Mouse (Mus musculus) spleen, postnatal 4 days (tissue): Measurements from ENCODE around the gene 1700025G04Rik.
"Not testable (repeated sequence)": the region's sequence is repeated elsewhere in the genome, so short reads cannot be mapped to it uniquely, and the experiment has no call there.

Experiments used
- DNase-seq, 2 experiments: peaks; one replicate each; pipeline ENCODE4 v3.0.0; 2022; ENCODE audit warnings: low spot score in 2 of 2

1700025G04Rik gene

DNA sequence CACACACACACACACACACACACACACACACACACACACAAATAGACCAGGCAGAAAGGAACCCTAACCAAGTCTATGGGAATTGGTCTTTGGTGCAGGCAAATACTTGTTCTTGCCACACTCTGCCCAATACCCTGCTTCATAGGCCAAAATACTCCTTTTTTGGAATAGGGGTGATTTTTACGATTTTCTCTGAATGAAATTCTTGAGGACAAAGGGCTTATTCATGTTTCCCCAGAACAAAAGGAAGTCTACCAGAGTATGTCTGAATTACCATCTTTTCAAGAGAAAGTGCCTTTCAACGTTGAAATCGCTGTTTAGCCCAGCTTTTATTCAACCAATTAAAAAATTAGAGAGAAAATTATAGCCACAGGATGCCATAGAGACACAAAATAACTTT is 237.9 kb downstream of the 1700025G04Rik start:
- no peak for DNase-seq

DNA sequence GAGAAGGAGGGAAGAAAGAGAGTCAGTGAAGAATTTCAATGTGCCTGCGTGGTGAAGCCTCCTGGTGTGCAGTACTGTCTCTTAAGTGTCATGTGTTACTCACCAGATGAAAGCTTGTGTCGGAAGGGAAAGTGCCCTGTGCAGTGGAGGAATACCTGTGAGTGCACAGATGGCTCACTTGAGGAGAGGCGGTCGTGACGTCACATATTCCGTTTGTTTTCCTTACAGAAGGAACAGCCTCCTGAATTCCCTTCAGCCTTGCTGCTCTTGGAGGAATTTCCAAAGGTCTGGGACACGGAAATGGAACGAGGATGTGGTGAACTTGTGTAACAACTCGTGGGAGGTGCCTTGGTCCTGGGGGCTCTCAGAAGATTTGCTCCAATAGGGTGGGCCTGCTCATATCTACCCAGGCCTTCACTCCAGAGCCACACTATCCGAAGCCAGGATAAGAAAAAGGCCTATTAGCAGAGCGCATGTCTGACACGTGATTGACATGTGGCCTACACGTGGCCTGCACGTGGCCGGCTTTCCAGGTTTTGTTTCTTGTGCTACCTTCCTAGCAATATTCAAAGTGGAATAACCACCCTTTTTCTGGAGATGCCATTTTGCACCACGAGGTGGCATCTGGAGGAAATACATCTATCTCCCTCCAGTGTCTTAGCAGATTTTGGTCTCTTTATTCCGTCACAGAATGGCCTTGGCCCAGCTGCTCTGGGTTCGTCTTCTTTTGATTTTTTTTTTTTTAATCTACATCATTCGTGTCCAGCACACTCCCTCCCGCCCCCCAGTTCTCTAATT is 238.7 kb downstream of the 1700025G04Rik start:
- DNase-seq, result no peak

DNA sequence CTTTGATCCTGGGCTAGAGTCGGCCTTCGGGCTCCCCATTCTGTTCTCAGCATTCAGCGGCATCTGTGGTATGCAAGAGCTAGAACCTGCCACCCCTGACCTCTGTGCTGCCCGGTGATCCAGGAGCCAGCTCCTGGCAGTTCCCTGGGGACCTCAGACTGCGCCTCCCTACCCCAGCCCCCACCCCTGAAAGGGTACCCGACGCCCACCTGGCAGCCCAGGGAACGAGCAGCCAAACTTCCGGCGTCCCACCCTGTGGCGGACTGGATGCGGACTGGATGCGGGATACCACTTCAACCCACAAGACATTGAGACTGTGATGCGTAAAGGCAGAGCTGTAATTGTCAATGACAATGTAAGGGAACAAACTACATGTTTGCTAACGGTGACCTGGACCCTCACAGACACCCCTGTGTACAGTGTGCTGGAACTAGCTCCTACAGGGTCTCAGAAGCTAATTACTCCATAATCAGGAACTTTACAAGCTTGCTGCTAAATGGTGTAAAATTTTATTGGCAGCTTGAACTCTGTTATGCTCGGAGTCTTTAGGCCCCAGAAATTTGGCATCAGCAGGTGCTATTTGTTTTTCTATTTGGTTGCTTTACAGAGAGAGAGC is 239.8 kb downstream of the 1700025G04Rik start:
- no peak for DNase-seq

- no peak for DNase-seq
Measured at GRCm38 (mm10) chr1:151848286-151848685, 241.6 kb downstream of the 1700025G04Rik start.

GRCm38 (mm10) chr1:151845926-151846782 is 243.8 kb downstream of the 1700025G04Rik start:
- DNase-seq, result no peak

DNA sequence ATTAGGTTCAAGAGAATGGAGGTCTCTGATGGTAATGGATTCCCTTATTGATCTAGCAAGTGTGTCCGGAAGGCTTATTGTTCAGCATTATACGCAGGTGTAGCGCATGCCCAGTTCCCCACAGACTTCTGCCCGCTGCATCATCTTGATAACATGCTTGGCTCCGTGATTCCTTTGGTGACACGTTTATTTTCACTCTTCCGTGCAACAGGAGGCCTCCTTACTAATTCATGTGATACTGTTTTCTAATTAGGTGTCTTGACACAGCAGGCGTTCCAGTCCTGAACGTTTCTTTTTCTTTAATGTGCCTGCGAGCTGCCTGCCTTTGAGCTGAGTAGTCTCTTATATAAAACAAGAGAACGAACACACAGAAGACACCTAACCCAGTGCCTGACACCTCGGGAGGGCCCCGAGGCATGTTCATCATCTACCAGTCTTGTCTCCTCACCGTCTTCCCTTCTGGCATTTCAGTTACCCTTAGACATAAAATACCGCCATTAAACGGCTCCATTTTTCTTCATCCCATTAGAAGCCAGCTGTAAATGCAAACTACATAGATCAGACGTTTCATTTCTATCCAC is 244.6 kb downstream of the 1700025G04Rik start:
- DNase-seq, result no peak

- not testable (repeated sequence) for DNase-seq
Measured at GRCm38 (mm10) chr1:151840345-151840744, 249.6 kb downstream of the 1700025G04Rik start.

DNA sequence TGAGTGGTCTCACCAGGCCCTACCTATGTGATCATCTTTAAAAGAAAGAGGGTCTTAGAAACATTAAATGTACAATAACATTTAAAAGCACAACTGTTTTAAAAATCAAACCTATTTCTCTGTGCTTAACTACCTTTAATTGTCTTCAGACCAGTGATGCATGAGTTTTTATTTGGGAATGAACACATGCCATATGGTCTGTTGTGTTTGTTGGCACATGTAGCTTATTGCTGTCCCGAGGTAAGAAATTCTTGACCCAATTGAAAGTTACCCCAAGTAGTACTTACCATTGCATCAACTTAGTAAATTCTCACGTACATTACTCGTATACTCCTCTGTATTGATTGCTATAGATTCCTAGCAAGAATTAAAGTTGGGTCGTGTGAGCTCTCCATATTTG is 254.7 kb downstream of the 1700025G04Rik start:
- DNase-seq, result no peak

DNA sequence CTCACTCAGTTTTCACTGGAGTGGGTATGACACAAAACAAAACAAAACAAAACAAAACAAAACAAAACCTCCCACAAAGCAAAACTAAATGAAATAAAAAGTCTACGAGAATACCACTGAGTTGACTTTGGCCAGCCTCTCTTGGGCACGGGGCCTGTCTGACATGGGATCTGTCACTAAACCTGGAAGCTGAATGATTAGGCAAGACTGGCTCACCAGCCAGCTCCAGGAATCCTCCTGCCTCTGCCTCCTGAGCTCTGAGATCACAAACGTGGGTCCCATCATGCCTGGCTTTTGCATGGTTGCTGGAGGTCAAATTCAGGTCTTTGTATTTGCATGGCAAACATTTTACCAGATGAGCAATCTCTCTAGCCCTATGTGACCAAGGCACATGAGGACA is 258.1 kb downstream of the 1700025G04Rik start:
- no peak for DNase-seq

- DNase-seq, result no peak
Measured at GRCm38 (mm10) chr1:151825065-151825464, 264.9 kb downstream of the 1700025G04Rik start.

- peak; percentile 42 to 76 for DNase-seq
Measured at GRCm38 (mm10) chr1:151820457-151820856, 269.5 kb downstream of the 1700025G04Rik start.

GRCm38 (mm10) chr1:151819190-151819589 is 270.7 kb downstream of the 1700025G04Rik start:
- DNase-seq, result no peak

DNA sequence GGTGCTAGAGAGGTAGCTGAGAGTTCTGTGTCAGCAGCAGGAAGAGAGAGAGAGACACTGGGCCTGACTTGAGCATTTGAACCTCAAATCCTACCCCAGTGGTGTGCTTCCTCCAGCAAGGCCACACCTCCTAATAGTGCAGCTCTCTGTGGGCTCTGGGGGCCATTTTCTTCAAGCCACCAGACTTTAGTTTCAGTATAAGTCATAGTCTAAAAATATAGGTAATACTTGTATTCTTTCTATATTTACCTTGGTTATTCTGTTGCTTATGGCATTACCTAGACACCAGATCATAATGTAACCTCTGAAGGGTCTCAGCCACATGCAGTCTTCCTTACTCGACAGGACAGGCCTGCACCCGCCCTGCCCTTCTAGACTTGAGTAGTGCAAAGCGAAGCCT is 273.9 kb downstream of the 1700025G04Rik start:
- DNase-seq, result no peak

DNA sequence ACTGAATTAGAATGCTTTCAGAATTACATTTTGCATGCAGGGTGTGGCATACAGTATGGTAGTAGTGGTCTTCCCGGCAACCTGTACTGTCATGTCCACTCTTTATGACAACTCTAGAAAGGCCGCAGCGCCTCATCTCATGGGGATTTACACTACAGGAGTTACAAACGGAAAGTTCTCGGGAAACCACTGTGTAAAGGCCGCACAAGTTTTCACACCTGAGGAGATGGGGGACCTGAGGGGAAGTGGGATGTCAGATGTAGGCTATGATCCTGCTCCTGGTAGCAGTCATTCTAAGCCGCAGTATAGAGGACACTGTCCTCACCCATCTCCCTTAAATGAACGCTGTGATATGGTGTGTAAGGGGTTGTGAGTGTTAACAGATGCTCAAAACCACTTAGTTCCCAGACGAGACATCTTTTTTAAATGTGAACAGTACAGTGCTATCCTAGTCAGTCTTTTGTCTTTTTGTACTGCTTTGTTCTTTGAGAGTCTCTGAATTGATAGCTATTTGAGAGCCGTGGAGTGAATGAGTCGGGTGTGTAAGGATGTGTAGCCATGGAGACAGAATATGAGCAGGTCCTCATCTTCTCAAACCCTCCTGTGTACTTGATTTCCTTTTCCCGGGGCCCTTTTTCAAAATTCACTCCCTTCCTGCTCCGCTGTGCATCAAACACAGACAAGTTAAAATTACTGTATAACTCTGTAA is 277.8 kb downstream of the 1700025G04Rik start:
- DNase-seq, result no peak

DNA sequence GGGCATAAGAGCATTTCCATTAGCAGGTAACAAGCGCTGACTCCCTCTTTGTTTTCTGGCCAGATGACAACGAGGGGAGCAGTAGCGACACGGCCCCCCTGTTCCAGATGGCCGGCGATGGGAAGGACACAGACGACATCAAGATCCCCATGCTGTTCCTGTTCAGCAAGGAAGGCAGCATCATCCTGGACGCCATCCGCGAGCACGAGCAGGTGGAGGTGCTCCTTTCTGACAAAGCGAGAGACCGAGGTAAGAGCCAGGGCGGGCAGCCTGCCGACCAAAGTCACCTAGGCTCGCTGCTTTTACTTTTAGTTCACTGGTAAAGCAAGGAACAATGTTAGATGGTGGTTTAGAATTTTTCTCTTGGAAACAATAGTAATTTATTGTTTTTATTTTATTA is 278.5 kb downstream of the 1700025G04Rik start:
- DNase-seq, result no peak

GRCm38 (mm10) chr1:151810628-151811421 is 279.1 kb downstream of the 1700025G04Rik start:
- no peak for DNase-seq

- DNase-seq, result no peak
Measured at GRCm38 (mm10) chr1:151807286-151807685, 282.6 kb downstream of the 1700025G04Rik start.

DNA sequence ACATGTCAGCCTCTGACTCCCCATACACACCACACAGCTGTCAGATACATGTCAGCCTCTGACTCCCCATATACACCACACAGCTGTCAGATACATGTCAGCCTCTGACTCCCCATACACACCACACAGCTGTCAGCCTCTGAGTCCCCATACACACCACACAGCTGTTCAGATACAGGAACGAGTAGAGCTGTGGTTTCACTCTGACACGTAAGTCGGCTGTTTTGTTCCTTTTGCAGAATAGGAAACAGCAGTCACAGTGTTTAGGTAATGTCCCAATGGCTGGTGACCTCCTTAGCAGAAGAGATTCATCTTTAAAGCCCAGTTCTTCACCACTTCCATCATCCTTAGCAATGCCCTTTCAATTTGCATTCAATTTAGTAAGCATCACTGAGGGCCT is 287.1 kb downstream of the 1700025G04Rik start:
- DNase-seq, result not testable (repeated sequence)
